Mouse (Mus musculus) lung, adult 2 months (tissue): ENCODE results near the gene Cluap1.

Experiments used
- CTCF ChIP-seq: fragments of 200-500 bp; IDR thresholded peaks from 2 replicates; pipeline ENCODE4 v1.5.1; 2011; ENCODE audit warnings: mild to moderate bottlenecking, low read length, control low read depth; ENCODE audit not compliant: insufficient read depth
- POLR2A ChIP-seq: fragments of 200-500 bp; IDR thresholded peaks from 2 replicates; pipeline ENCODE4 v1.6.1; 2011; ENCODE audit warnings: low read depth, mild to moderate bottlenecking, control low read depth, low read length, borderline replicate concordance; ENCODE audit errors: extremely low read depth

DNA sequence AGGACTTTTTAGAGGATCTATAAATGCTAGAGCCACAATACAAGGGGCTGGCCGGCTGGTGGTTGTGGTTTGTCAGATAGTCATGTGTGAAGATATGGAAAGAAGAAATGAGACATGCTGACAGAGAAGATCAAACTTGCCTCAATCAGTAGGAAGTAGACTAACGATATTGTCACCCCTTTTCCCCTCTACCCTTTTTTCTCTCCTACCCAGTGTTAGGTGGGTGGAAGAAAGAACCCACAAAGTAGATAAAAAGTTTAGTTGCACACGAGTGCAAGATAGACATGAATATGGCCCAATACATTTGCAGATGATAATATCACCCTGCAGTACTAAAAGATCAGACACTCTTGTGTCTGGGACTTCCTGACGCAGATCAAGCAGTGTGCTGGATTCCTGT, 79.8 kb downstream of the Cluap1 start:
- TF ChIP-seq CTCF, result no peak
- TF ChIP-seq POLR2A, result no peak
